Mouse (Mus musculus) T-helper 17 cell (primary cell): ENCODE results near the gene Psme3.

ENCODE experiments used
- in situ Hi-C, 2 experiments: fragments of 300-600 bp; cut with MboI, MseI; formaldehyde crosslinking; loops; 1 replicate in 1 of 2; 2 replicates in 1 of 2; pipeline ENCODE4 v1.15.1; 2025; ENCODE audit warnings: high pct_unique_total_duplicates in 2 of 2

Psme3 gene

GRCm38 (mm10) chr11:101351721-101352111, 35.7 kb downstream of the Psme3 start:
- in situ Hi-C loops: no loop called here

GRCm38 (mm10) chr11:101353436-101353835, 37.4 kb downstream of the Psme3 start:
- in situ Hi-C loops: no loop called here

GRCm38 (mm10) chr11:101354438-101355010, 38.5 kb downstream of the Psme3 start:
- in situ Hi-C loops: no loop called here

- in situ Hi-C loops: no loop called here
These were observed 39.9 kb downstream of the Psme3 start for GRCm38 (mm10) chr11:101355916-101356315.

- in situ Hi-C loops: no loop called here
These were observed 41.6 kb downstream of the Psme3 start for GRCm38 (mm10) chr11:101357505-101358182.

- in situ Hi-C loops: no loop called here
These were observed 43.8 kb downstream of the Psme3 start for GRCm38 (mm10) chr11:101359776-101360175.

- in situ Hi-C loops: no loop called here
These were observed 44.7 kb downstream of the Psme3 start for GRCm38 (mm10) chr11:101360651-101361113.

- in situ Hi-C loops: no loop called here
These were observed 48.5 kb downstream of the Psme3 start for GRCm38 (mm10) chr11:101364531-101364931.

- in situ Hi-C loops: no loop called here
These were observed 51.4 kb downstream of the Psme3 start, which contains the start of gene G6pc for GRCm38 (mm10) chr11:101367326-101367935. Gene G6pc, plus strand, starts transcription at chr11:101367561.

- in situ Hi-C loops: no loop called here
These were observed 54.1 kb downstream of the Psme3 start for GRCm38 (mm10) chr11:101370141-101370540.
